Mouse (Mus musculus) heart, adult 2 months (tissue): ENCODE results near the gene Adcy2.

Experiments used
- CTCF ChIP-seq: fragments of 200-600 bp; IDR thresholded peaks from 2 replicates; pipeline ENCODE4 v1.8.1; 2022; ENCODE audit warnings: antibody characterized with exemption, mild to moderate bottlenecking, moderate library complexity
- EP300 ChIP-seq: fragments of 200-500 bp; IDR thresholded peaks from 2 replicates; pipeline ENCODE4 v1.6.1; 2011; ENCODE audit warnings: low read depth, low read length, control low read depth; ENCODE audit not compliant: insufficient read depth
- POLR2A ChIP-seq: fragments of 200-500 bp; IDR thresholded peaks from 2 replicates; pipeline ENCODE4 v1.6.1; 2011; ENCODE audit warnings: mild to moderate bottlenecking, low read depth, low read length, control low read depth; ENCODE audit not compliant: insufficient read depth

GRCm38 (mm10) chr13:69002631-69003030 is 3.3 kb upstream of the Adcy2 start:
- TF ChIP-seq CTCF = no peak
- no peak for TF ChIP-seq POLR2A
- TF ChIP-seq EP300 = no peak
